Mouse (Mus musculus) WW6 (cell line): ENCODE measurements at regions not wholly inside any gene's neighbourhood (a gene's known extent, or its start where the extent isn't known, plus 50 kb on each side); places are given as distances from the start of the nearest gene placed in this dataset.
"Not testable (repeated sequence)": the region's sequence is repeated elsewhere in the genome, so short reads cannot be mapped to it uniquely, and the experiment has no call there.

Source experiments
- DNase-seq: peaks from one replicate; pipeline ENCODE4 v3.0.0-alpha.2; 2013; ENCODE audit warnings: low read depth, low spot score

DNA sequence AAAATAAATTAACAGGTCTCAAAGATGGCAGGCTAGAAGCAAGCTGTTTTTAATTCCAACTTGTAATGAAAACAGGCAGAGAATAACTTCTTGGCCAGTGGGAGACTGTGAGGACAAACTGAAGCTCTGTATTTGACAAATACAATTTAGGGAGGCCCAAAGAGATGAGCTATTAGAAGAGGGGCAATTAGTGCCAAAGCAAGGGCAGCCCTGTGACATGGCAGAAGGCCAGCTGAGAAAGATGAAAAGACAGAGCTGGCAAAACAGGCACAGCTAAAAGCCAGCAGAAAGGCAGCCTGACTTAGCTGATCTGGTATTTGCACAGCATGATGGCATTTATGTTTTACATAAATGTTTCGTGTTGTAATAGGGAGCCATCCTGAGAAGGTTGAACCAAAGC, 175.0 kb upstream of the Ngly1 start:
- DNase-seq = no peak

DNA sequence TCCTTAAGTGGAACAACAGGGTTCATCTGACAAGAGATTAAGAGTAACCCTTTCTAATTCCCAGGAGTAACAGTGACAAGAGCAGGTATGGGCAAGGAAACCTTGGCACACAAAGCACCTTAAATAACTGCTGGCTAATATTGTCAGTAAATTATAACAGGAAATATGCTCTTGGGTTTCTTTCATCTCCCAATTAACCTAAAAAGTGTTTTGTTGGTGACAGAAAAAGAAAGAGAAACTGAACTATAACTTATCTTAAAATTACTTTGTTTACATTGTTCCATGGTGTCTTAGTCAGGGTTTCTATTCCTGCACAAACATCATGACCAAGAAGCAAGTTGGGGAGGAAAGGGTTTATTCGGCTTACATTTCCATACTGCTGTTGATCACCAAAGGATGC, 170.0 kb upstream of the Ngly1 start:
- no peak for DNase-seq

DNA sequence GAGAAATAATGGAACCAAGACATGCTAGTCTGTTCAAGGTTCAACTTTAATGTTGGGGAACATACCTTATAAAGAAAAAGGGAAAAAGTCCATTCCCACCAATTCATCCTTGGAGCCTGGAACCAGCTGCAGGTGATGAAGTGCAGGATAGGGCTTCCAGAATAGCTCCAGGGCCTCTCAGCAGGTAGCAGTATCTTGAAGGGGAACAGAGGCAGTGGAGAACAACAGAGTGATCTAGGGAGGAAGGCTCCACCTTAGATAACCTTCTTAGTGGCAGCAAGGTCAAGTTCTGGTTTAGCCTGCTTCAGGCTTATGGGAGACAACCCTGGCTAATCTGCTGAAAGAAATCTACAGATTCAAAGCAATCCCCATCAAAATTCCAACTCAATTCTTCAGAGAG, 161.8 kb upstream of the Ngly1 start:
- DNase-seq = not testable (repeated sequence)

DNA sequence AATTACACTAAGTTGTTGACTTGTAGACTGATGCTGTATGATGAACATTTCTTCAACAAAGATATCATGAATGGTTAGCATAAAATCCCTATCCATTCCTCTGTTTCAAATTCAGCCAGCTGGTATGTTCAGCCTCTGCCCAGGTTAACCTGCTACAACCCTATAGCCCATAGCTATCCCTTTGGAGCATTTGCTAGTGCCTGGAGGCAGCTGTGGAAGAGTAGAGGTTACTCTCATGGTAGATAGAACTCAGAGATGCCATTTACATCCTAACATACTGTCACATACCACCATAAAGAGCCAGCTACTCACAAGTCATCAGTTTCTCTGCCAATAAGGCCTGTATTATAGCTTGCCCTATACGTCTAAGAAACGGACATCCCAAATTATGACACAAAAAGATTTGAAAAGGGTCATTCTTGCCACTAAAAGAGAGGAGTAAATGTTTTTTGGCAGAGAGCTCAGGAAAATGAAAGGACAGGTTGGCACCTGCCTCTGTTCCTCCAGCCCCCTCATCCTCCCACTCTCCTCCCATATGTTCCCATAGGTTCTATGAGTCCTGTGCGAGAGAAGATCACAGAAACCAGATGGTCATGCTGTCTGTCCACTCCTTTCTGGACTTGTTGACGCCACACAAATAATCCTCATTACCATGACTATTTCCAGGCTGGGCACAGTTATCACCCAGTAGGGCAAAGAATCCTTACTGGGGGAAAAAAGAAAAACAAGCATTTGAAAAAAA, 156.5 kb upstream of the Ngly1 start:
- no peak for DNase-seq

DNA sequence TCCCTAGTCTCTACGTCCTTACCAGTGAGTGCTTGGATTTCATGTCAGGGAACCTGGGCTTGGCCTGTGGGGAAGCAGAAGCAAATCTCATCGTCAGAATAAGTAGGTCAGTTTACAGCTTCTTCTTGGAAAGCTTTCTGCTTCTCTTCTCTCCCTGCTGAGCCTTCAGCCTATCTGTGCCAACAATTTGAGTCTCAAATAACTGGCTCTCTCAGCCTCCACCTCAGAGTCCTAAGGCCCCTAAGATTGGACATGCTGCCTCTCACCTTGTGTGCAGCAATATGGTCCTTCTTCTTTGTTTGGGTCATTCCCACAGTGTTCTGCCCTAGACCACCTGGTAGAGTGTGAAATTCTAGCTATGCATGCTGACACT, 156.0 kb upstream of the Ngly1 start:
- DNase-seq = no peak

DNA sequence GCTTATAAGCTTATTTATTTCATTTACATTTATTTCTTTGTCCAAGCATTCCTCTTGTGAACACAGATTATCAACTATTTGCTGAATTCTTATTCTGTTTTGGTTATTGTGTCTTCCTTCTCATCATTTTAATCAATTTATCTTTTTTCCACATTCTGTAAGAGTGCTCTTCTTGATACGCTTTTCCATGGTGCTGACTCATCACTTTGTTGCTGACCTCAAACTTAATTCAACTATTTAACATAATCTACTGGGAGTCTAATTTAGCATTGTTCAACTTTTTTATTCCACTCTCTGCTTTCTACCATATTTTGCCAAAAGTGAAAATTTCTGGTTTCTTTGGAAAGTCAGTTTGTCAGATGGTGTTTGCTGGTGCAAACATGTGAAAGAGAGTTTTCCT, 139.7 kb upstream of the Ngly1 start:
- DNase-seq = no peak

DNA sequence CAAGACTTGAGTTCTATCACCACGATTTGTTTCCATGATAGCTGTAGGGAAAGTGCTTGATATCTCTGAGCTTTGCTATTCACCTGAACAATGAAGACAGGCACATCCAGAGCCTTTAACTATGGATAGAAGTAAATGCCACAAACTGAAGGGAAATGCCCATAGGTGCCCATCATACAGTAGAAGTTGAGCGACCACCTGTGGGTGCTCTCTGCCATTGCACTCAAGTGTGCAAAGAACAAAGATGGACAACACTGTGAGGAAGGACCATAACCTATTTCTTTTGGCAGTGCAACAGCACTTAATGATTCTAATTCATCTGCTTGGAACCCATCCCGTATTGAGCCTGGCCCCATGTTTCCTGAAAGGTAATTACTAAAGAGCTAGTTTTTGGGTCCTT, 116.4 kb upstream of the Ngly1 start:
- no peak for DNase-seq

DNA sequence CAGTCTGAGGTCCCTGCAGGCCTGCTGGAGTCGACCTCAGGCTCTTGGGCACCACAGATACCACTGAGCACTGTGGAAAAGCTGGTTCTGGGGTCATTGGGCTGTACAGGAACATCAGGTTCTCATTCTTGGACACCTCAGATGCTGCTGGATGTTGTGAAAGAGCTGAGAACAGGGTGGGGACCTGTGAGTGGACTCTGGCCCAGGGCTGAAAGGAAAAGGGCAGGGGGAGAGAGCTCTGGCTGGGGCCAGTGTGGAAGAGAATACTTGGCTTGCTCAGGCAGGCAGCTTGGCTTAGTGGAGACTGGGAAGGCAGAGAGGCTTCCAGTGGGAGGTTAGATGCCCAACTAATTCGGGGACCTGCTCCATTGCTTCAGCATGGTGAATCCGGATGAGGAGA, 115.7 kb upstream of the Ngly1 start:
- DNase-seq = no peak

DNA sequence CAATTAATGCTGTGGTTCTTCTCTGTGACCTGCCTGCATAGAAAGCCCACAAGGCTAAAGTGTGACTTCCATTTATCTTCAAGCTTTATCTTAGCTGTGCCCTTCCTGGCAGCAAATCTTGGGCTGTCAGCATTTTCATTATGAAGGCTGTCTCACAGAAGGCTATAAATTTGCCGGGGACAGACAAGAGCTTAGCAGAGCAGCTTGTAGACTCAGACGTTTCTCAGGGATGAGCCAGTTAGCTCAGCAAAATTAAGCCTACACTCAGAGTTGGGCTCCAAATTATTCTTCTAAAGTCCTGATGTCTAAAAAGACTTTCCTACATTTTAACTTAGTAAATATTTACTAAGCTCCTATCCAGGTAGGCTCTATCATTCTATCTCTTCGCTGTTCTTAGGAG, 112.9 kb upstream of the Ngly1 start:
- no peak for DNase-seq

DNA sequence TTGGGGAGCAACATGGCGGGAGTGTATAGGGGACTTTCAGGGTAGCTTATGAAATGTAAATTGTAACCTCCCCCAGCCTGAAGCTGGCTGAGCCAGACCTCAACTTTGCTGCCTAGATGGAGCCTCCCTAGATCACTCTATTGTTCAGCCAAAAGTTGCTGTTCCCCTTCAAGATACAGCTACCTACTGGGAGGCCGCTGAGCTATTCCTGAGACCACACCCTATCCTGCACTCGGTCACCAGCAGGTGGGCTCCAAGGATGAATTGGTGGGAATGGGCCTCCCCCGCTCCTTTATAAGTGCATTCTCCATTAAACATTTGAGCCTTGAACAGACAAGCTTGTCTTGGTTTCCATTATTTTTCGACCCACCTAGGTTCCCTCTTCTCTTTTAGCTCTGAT, 104.8 kb upstream of the Ngly1 start:
- no peak for DNase-seq

DNA sequence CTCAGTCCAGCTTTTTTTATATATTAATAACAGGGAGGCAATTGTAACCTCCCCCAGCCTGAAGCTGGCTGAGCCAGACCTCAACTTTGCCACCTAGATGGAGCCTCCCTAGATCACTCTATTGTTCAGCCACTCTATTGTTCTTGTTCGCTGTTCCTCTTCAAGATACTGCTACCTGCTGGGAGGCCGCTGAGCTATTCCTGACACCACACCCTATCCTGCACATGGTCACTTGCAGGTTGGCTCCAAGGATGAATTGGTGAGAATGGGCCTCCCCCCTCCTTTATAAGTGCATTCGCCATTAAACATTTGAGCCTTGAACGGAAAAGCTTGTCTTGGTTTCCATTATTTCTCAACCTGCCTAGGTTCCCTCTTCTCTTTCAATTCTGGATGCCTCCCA, 102.3 kb upstream of the Ngly1 start:
- DNase-seq = no peak

DNA sequence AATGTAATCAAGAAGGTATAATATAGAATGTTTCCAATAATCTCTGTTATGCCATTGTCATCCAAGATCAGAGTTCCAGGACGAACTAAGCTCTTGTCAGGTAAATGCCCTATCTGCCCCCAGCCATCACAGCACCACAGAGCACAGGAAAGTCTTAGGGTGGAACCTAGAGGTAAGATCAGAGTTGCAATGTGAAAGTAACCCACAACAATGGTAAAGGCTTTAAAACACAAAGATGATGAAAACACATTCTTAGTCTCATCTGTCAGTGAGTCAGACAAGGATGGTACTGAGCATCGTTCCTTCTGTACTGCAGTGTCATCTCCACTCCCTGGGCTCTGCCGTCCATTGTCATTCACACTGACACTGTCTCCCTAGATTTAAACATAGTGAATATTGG, 97.3 kb upstream of the Ngly1 start:
- no peak for DNase-seq

DNA sequence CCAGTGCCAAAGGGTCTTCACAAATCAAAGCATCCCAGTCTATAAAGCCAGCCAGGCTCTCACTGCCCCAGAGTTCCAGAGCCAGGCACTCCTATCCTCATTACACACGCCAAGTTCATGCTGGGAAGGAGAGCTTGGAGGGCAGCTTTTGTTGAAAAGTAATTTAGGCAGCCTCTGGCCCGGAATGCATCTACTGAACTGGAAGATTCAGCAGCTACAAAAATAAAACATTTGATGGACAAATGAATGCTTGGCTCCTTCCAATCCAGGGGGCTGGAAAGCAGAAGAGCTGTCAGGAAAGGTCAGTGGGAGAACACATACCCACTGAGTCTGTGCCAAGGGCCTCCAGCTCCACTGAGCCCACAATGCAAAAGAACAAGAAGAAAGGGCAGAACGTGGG, 96.4 kb upstream of the Ngly1 start:
- DNase-seq = no peak

DNA sequence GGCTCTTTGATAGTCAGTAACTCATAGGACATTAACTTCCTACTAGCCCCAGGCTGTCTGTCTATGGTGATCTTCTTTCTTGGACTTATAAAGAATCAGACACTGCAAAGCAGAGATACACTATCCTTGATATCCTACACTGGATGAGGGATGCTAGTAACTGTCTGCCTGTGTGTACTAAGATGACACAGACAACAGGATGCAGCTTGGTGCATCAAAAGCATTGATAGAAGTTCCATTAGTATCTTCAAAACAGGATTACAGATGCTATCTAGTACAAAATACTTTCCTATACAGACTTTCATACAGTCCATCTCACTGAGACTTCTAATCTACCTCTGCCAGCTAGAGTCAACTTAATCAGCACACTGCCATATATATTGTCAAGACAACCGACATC, 94.0 kb upstream of the Ngly1 start:
- DNase-seq = no peak

DNA sequence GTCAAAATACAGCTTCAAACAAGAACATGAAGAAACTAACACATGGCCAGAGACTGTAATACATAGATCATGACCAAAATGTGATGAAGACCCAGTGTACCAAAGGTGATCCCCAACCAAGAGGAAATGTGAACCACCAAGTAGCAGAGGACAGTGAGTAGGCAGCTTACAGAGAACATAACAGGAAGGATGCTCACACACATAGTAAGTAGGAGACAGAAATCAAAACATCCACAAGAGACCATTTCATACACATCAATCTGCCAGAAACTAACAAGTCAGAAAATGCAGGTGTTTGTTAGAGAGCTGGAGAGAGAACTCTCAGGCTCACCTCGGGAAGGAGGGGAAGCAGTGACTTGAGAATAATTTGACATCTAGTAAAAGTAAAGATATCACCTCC, 78.9 kb upstream of the Ngly1 start:
- DNase-seq = no peak

DNA sequence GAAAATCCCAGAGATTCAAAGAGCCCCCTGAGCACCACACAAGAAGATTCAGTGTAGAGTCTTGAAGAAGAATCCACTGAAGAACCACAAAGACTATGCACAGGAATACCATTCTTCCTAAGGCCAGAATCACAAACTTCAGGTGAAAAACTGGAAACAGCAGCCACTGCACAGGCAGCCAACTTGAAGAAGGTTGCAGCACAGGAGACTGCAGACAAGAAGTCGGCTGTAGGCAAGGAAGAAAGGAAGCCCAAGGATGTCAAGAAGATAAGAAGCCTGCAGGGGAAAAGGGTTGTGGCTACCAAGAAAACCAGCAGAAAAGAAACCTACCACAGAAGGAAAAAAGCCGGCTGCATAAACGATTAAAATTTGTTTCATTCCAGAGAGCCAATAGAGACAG, 76.8 kb upstream of the Ngly1 start:
- no peak for DNase-seq

DNA sequence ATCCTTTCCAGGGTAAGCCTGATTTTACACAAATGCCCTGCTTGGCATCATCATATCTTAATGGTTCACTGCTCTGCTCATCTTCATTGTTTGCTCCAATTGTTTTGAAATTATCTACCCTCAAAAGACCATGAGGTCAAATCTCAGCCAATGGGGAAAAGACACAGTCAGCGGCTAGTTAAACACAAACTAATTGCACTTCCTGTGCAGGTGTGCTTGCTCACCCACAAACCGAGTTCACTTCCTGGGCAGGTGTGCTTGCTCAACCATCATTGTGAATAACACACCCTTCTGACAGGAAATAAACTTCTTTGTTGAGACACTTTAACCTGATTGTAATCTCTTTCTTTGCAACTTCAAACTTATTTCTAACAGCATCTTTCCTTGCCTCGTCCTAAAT, 75.8 kb upstream of the Ngly1 start:
- no peak for DNase-seq

DNA sequence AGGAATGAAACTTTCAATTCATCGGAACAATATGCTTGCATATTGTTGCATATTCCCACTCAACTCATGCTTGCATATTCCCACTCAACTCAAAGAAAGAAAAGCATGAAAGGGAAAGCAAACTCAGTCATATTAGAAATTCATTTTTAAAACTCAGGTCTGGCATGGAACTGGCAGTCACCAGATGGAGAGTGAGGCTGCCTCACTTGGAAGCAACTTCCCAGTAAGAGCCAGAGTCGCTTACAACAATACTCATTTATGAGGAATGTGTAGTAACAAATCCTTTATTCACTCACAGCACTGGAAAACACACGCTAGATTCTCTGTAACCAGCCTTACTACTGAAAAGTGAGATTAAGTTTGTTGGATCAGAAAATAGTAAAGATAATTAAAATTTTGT, 70.9 kb upstream of the Ngly1 start:
- no peak for DNase-seq

DNA sequence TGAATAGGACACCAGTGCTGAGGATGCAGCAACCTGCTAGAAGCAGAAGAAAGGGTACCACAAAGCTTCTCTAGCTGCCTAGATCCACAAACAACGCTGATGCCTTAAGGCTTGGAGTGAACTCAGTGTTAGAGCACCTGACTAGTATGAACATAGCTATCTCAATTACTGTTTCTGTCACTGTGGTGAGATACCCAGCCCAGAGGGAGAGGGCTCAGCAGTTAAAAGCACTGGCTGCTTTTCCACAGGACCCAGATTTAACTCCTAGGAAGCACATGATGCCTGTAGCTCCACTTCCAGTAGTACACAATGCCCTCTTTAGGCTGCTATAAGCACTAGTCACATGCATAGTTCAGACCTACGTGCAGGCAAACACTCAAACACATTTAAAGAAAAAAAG, 67.3 kb upstream of the Ngly1 start:
- no peak for DNase-seq

DNA sequence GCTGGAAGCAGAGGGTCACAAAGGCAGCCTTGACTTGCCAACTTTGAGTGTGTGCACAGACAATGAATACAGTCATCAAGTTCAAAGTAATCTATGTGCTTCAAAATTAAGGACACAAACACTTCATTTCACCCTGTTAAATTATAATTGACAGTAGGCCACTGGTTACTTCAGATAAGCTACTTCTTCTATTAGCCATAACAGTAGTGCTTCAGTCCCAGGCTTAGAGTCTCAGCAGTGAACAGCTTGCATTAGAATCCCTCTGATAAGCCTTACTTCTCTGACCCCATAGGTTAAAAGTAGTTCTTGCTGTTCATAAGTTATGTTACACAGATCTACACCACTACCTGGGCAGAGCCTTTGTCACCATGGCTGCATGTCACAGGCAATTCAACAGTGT, 63.8 kb upstream of the Ngly1 start:
- DNase-seq = no peak
